Mouse (Mus musculus) erythroblast, embryonic 14.5 days (primary cell): ENCODE data around the gene Inhbe. TPM values are rescaled to one million over a fixed set of nuclear protein-coding genes. Genes with fewer than 3 reads are reported as not detected.

Source experiments
- H3K27me3 ChIP-seq: 2 replicates; pipeline ENCODE4 v1.6.1; 2012; ENCODE audit warnings: inconsistent platforms; ENCODE audit not compliant: control insufficient read depth
- H3K36me3 ChIP-seq: 2 replicates; pipeline ENCODE4 v1.6.1; 2012; ENCODE audit warnings: mild to moderate bottlenecking, inconsistent platforms; ENCODE audit not compliant: control insufficient read depth
- H3K4me1 ChIP-seq: 2 replicates; pipeline ENCODE4 v1.6.1; 2012; ENCODE audit warnings: inconsistent platforms; ENCODE audit not compliant: control insufficient read depth
- H3K4me3 ChIP-seq: replicated peaks from 2 replicates; pipeline ENCODE3; 2012; ENCODE audit warnings: moderate library complexity, mild to moderate bottlenecking, inconsistent platforms
- H3K9me3 ChIP-seq: 2 replicates; pipeline ENCODE4 v1.6.1; 2012; ENCODE audit warnings: low read length, inconsistent platforms, mixed read lengths; ENCODE audit not compliant: control insufficient read depth
- GATA1 ChIP-seq: IDR thresholded peaks from 2 replicates; pipeline ENCODE4 v1.6.1; 2012; ENCODE audit warnings: low read length, inconsistent platforms, mixed read lengths
- TAL1 ChIP-seq: IDR thresholded peaks from 3 replicates; pipeline ENCODE4 v1.6.1; 2012; ENCODE audit warnings: low read length, inconsistent platforms, mixed read lengths
- polyA plus RNA-seq: library from polyadenylated mRNA; stranded (reverse); fragments of >175 nt; gene quantifications from 2 replicates; pipeline ENCODE4 v1.2.3, GENCODE M21; 2012

Gene Inhbe
- polyA plus RNA-seq, result not detected in 2 replicates

DNA sequence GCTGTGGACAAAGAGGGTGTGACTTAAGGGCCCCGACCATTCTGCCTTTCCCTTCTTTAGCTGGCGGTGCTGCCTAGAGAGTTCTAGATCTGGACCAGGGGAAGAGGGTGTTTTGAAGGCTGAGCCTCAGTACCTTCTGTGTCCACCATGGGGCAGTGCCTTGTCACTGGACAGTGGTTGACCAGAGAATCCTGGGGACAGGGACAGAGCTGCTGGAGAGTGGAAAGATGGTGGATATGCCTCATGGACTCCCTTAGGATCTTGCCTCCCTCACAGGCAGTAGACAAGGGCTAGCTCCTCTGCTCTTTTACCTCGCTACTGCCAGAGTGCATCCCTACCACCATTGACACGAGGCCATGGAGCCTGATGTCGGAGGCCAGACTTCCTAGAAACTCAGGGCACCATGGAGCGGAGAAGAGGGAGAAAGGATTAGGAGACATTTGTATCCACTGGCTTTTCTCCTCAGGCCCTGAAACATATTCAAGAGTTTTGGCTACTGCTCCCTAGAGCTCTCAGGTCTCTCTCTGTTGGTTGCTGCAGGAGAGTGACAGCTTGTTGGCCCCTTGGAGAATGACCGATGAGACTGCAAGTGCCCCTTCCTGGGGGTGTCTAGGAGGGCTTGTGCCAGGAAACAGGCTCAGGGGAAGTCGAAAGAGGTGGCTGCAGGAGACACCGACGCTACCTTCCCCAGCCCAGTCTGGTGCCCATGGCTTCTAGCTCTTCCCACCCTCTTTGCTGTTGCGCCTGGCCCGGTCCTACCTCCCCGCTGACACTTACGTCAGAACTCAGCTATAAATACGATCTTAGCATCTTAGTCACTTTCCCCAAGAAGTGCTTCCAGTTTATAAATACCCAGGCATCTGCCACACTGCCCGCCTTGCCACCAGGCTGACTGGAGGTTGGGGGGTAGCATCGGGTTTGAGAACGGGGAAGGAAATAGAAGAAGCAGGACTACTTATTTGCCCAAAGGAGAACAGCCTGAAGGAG, at the start of gene Inhbe:
TSS of gene Inhbe (minus strand) at position 503 of the 987 bp plus-strand sequence.
- H3K36me3 ChIP-seq, result no peaks in the 10 kb centered on the region; the same call in 1 of the 2 replicates
- H3K27me3 ChIP-seq, result peaks cover 14% of the 10 kb centered on the region
- no peak for TF ChIP-seq TAL1
- no peak for TF ChIP-seq GATA1
- no peaks in the 10 kb centered on the region for H3K9me3 ChIP-seq
- peaks cover 9% of the 10 kb centered on the region; the same call in 1 of the 2 replicates for H3K4me1 ChIP-seq
- H3K4me3 ChIP-seq, result no peak within 1 kb of the TSS

GRCm38 (mm10) chr10:127391774-127392173, 37.6 kb upstream of the Inhbe start:
- Histone ChIP-seq H3K27me3 (no peaks in the 10 kb centered on the region), H3K4me3 (no peak overlapping the region), H3K4me1 (peaks cover 7% of the 10 kb centered on the region; the same call in 1 of the 2 replicates), H3K9me3 (no peaks in the 10 kb centered on the region), H3K36me3 (peaks cover 27% of the 10 kb centered on the region)
- TF ChIP-seq GATA1 (no peak), TAL1 (no peak)

DNA sequence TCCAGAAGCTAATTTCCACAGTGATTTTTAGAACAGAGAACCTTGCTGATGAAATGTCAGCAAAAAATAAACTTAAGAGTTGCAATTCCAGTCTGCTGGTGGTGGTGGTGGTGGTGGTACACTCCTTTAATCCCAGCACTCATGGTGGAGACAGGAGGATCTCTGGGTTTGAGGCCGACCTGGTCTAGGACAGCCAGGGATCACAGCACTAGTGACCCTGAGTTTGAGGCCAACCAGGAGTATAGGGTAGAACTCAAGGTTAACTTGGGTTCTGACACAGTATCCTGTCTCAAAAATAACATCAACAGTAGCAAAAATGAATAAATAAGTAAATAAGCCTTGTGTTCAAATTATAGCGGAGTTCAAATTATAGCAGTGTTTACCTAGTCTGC, 27.5 kb upstream of the Inhbe start:
- TF ChIP-seq GATA1, result no peak
- no peak for TF ChIP-seq TAL1
- peaks cover 2% of the 10 kb centered on the region for H3K36me3 ChIP-seq
- H3K4me1 ChIP-seq, result peaks cover 24% of the 10 kb centered on the region
- no peaks in the 10 kb centered on the region for H3K27me3 ChIP-seq
- no peaks in the 10 kb centered on the region for H3K9me3 ChIP-seq
- H3K4me3 ChIP-seq, result peak overlapping the region; percentile 87

DNA sequence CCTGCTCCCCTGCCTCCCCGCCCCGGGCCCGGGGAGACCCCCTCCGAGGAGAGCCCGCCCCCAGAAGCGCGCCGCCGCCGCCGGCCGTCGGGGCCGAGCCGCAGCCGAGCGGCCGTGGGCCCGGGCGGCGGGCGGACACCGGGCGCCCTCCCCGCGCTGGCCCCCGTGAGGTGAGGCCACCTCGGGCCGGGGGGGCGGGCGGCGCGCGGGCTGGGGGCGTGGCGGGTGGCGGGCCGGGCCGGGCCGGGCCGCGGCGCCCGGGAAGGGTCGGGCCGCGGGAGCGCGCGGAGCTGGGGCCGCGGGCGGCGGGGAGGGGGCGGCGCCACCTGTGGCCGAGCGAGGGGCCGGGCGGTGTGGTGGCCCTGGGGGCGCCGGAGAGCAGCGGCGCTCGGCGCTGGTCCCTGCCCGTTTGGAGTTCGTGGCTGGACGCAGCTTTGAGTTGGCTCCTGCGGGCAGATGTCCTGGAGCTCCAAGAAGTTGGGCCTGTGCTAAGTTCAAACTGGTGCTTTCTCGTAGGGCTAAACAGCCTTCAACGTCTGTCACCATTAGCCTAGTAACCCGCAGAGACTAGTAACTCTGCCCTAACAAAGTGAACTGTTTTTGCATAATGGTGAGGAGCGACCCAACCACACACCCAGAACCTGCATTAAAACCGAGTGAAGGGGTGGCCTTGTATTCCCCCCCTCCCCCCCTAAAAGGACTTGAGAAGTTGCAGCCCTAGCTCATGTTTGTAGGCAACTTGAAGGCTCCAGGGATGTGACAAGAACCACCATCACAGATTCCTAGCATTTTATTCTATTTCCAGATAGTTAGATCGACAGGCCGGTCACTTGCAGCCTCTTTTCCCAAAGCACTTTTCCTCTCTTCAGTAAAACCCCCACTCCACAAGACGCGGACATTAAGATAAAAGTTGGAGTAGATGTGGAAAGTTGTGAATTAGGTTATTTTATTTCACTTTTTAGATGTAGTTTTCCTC, 26.8 kb upstream of the Inhbe start:
- Histone ChIP-seq H3K4me1 (peaks cover 24% of the 10 kb centered on the region), H3K36me3 (peaks cover 2% of the 10 kb centered on the region), H3K4me3 (peak overlapping the region; percentile 87), H3K27me3 (no peaks in the 10 kb centered on the region), H3K9me3 (no peaks in the 10 kb centered on the region)
- no peak for TF ChIP-seq GATA1
- TF ChIP-seq TAL1, result no peak

DNA sequence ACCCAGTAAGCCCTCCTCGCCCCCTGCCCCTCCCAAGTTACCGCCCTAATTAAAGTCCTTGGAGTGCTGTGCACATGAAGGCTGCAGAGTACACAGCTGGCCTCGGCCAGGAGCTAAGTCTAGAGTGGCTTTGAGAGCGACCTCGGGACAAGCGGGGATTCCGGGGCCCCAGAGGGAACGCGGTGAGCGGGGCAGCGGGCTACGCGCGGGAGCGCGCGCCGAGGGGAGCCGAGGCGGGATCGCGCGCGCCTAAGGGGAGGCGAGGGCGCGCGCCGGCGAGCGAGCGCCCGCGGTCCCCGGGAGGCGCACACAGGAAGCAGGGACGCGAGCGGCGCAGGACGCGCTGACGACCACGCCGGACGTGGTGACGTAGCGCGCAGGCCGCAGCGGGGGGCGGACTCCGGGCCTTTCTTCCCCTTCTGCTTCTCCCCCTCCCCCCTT, 26.1 kb upstream of the Inhbe start, which contains the start of gene R3hdm2:
TSS of gene R3hdm2 (plus strand) at position 77 of the 441 bp plus-strand sequence.
- peaks cover 24% of the 10 kb centered on the region for H3K4me1 ChIP-seq
- peak within 1 kb of the TSS; percentile 87 for H3K4me3 ChIP-seq
- H3K27me3 ChIP-seq, result no peaks in the 10 kb centered on the region
- TF ChIP-seq TAL1, result no peak
- no peak for TF ChIP-seq GATA1
- H3K36me3 ChIP-seq, result peaks cover 2% of the 10 kb centered on the region; the same call in 1 of the 2 replicates
- no peaks in the 10 kb centered on the region for H3K9me3 ChIP-seq

- Histone ChIP-seq H3K4me1 (peaks cover 22% of the 10 kb centered on the region), H3K36me3 (peaks cover 2% of the 10 kb centered on the region; the same call in 1 of the 2 replicates), H3K4me3 (peak overlapping the region; percentile 87), H3K27me3 (no peaks in the 10 kb centered on the region), H3K9me3 (no peaks in the 10 kb centered on the region)
- TF ChIP-seq TAL1 (no peak), GATA1 (no peak)
Observed at GRCm38 (mm10) chr10:127379654-127380053, 25.4 kb upstream of the Inhbe start.

DNA sequence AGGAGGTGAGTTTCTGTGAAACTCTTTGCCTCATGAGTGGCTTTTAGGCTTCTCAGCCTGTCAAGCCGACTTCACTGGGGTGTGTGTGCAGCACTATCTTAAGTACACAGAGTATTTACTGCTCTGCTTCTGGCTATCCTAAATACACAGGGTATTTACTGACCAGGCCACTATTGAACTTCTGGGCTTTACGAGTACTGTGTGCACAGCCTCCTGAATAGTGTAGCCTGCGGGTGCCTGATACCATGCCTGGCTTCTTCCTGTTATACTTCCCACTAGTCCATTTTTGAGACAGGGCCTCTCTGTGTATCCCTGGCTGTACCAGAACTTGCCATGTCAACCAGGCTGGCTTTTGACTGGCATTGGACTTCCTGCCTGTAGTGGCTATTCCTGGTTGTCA, 23.5 kb upstream of the Inhbe start:
- no peak overlapping the region for H3K4me3 ChIP-seq
- peaks cover 2% of the 10 kb centered on the region; the same call in 1 of the 2 replicates for H3K36me3 ChIP-seq
- no peaks in the 10 kb centered on the region for H3K9me3 ChIP-seq
- peaks cover 19% of the 10 kb centered on the region for H3K4me1 ChIP-seq
- TF ChIP-seq GATA1, result no peak
- TF ChIP-seq TAL1, result no peak
- no peaks in the 10 kb centered on the region for H3K27me3 ChIP-seq

- H3K4me3 ChIP-seq, result no peak overlapping the region
- no peaks in the 10 kb centered on the region for H3K36me3 ChIP-seq
- H3K27me3 ChIP-seq, result no peaks in the 10 kb centered on the region
- no peaks in the 10 kb centered on the region for H3K4me1 ChIP-seq
- TF ChIP-seq GATA1 (no peak), TAL1 (no peak)
- no peaks in the 10 kb centered on the region for H3K9me3 ChIP-seq
Observed at GRCm38 (mm10) chr10:127371023-127371422, 16.8 kb upstream of the Inhbe start.
